Mouse (Mus musculus): ENCODE measurements around the gene Tsfm. TPM values are rescaled to one million over a fixed set of nuclear protein-coding genes. Genes with fewer than 3 reads are reported as not detected.

Gene Tsfm
- polyA plus RNA-seq, 1 experiment from 2014 or later, result 78.7 TPM

- Histone ChIP-seq H3K27ac (ENCODE audit: low read depth, low read length) (no peak overlapping the region), H3K36me3 (ENCODE audit: control insufficient read depth, insufficient read depth, low read length) (no peaks in the 10 kb centered on the region), H3K9me3 (ENCODE audit: control insufficient read depth, low read length) (no peaks in the 10 kb centered on the region), H3K4me2 (replicated peaks; ENCODE audit: low read depth, low read length) (no peak overlapping the region), H3K4me1 (replicated peaks; ENCODE audit: control insufficient read depth, insufficient read depth, low read length) (no peaks in the 10 kb centered on the region), H3K9ac (ENCODE audit: low read depth, low read length) (no peak overlapping the region), H3K4me3 (ENCODE audit: low read depth, low read length) (no peak overlapping the region), H3K27me3 (ENCODE audit: control insufficient read depth, insufficient read depth, low read length) (no peaks in the 10 kb centered on the region)
- ATAC-seq (ENCODE audit: low FRiP score) (no peak), DNase-seq (ENCODE audit: low spot score) (no peak)
- 88% methylated on average over 5 of the region's 5 CpGs for WGBS
These were observed 27.9 kb downstream of the Tsfm start for GRCm38 (mm10) chr10:127002765-127003164.

DNA sequence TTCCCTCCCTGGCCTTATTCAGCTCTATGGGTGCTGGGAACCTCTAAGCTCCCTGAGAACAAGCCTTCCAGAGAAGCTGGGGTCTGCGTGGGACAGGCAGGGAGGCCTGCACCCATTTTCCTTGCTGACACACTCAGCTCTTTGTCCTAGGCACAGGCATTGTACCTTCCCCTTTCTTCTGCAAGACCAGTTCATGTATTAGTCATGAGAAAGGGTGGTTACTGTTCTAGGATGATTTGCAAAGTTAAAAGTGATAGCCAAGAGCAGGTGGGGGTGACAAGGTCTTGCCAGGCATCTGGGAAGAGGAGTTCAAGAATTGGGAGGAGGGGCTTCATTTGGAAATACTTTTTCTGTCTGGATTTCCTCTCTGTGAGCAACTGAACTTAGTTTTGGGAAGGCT lies 28.6 kb downstream of the Tsfm start:
- Histone ChIP-seq H3K36me3 (ENCODE audit: control insufficient read depth, insufficient read depth, low read length) (no peaks in the 10 kb centered on the region), H3K4me2 (replicated peaks; ENCODE audit: low read depth, low read length) (no peak overlapping the region), H3K4me3 (ENCODE audit: low read depth, low read length) (no peak overlapping the region), H3K9ac (ENCODE audit: low read depth, low read length) (no peak overlapping the region), H3K4me1 (replicated peaks; ENCODE audit: control insufficient read depth, insufficient read depth, low read length) (no peaks in the 10 kb centered on the region), H3K27me3 (ENCODE audit: control insufficient read depth, insufficient read depth, low read length) (no peaks in the 10 kb centered on the region), H3K9me3 (ENCODE audit: control insufficient read depth, low read length) (no peaks in the 10 kb centered on the region), H3K27ac (ENCODE audit: low read depth, low read length) (no peak overlapping the region)
- 80% methylated on average over 1 of the region's 1 CpGs for WGBS
- no peak for DNase-seq (ENCODE audit: low spot score)
- no peak for ATAC-seq (ENCODE audit: low FRiP score)

GRCm38 (mm10) chr10:127001297-127001696 lies 29.3 kb downstream of the Tsfm start:
- H3K4me1 ChIP-seq (replicated peaks; ENCODE audit: control insufficient read depth, insufficient read depth, low read length), result no peaks in the 10 kb centered on the region
- DNase-seq (ENCODE audit: low spot score) (no peak), ATAC-seq (ENCODE audit: low FRiP score) (no peak)
- H3K27me3 ChIP-seq (ENCODE audit: control insufficient read depth, insufficient read depth, low read length), result no peaks in the 10 kb centered on the region
- H3K9me3 ChIP-seq (ENCODE audit: control insufficient read depth, low read length), result no peaks in the 10 kb centered on the region
- no peaks in the 10 kb centered on the region for H3K36me3 ChIP-seq (ENCODE audit: control insufficient read depth, insufficient read depth, low read length)
- no peak overlapping the region for H3K4me3 ChIP-seq (ENCODE audit: low read depth, low read length)
- 86% methylated on average over 9 of the region's 9 CpGs for whole genome bisulfite sequencing
- no peak overlapping the region for H3K4me2 ChIP-seq (replicated peaks; ENCODE audit: low read depth, low read length)
- H3K9ac ChIP-seq (ENCODE audit: low read depth, low read length), result no peak overlapping the region
- no peak overlapping the region for H3K27ac ChIP-seq (ENCODE audit: low read depth, low read length)

GRCm38 (mm10) chr10:127000529-127000928 lies 30.1 kb downstream of the Tsfm start, which contains the start of gene Avil:
Gene Avil, plus strand, starts transcription at chr10:127000709.
- H3K36me3 ChIP-seq (ENCODE audit: control insufficient read depth, insufficient read depth, low read length), result no peaks in the 10 kb centered on the region
- H3K9ac ChIP-seq (ENCODE audit: low read depth, low read length), result no peak within 1 kb of the TSS
- no peak within 1 kb of the TSS for H3K27ac ChIP-seq (ENCODE audit: low read depth, low read length)
- no peaks in the 10 kb centered on the region for H3K4me1 ChIP-seq (replicated peaks; ENCODE audit: control insufficient read depth, insufficient read depth, low read length)
- no peak within 1 kb of the TSS for H3K4me2 ChIP-seq (replicated peaks; ENCODE audit: low read depth, low read length)
- WGBS, result 90% methylated on average over 5 of the region's 5 CpGs
- H3K4me3 ChIP-seq (ENCODE audit: low read depth, low read length), result no peak within 1 kb of the TSS
- no peaks in the 10 kb centered on the region for H3K27me3 ChIP-seq (ENCODE audit: control insufficient read depth, insufficient read depth, low read length)
- DNase-seq (ENCODE audit: low spot score) (no peak), ATAC-seq (ENCODE audit: low FRiP score) (no peak)
- H3K9me3 ChIP-seq (ENCODE audit: control insufficient read depth, low read length), result no peaks in the 10 kb centered on the region

DNA sequence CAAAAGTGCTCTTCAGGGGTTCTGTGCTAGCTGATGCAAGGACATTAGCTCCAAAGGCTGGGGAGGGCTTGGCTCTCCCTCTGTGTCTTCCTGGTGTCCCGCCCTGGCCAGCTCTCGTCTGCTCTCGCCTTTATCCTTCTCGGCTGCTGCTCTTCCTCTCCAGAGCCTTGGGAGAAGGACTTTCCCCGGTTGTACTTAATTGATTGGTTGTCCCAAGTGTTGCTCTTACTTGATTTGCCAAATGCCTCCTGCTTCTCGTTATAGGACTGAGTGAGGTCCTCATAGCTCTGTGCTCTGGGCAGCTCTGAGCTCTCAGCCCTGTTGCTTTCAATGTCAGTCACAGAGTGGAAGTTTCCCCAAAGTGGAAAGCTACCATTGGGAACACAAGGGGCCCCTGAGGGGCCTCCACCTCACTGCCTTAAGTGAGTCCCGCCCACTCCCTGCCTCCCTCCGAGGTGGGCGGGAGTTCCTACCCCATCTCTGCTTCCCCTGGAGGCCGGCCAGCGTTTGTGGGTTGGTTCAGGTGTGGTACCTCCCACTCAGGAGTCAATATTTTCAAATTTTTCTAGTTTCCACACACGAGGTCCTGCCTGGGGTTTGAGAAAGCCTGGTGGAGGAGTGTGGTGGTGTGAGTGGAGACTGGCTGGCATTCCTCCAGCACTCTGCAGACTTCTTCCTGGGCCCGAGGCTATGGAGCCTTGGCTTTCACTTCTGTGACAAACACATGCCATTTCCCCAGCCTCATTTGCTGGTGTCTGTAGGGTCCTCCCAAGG lies 33.1 kb downstream of the Tsfm start:
- 0 out of 2 replicates have a peak, but pooled peaks cover 3% of the 10 kb centered on the region for H3K36me3 ChIP-seq (ENCODE audit: control insufficient read depth, insufficient read depth, low read length)
- H3K4me1 ChIP-seq (replicated peaks; ENCODE audit: control insufficient read depth, insufficient read depth, low read length), result no peaks in the 10 kb centered on the region
- DNase-seq (ENCODE audit: low spot score) (no peak), ATAC-seq (ENCODE audit: low FRiP score) (no peak)
- H3K27ac ChIP-seq (ENCODE audit: low read depth, low read length), result no peak overlapping the region
- 84% methylated on average over 13 of the region's 13 CpGs for WGBS
- no peak overlapping the region for H3K4me3 ChIP-seq (ENCODE audit: low read depth, low read length)
- H3K9ac ChIP-seq (ENCODE audit: low read depth, low read length), result no peak overlapping the region
- H3K9me3 ChIP-seq (ENCODE audit: control insufficient read depth, low read length), result no peaks in the 10 kb centered on the region
- H3K27me3 ChIP-seq (ENCODE audit: control insufficient read depth, insufficient read depth, low read length), result no peaks in the 10 kb centered on the region
- H3K4me2 ChIP-seq (replicated peaks; ENCODE audit: low read depth, low read length), result no peak overlapping the region

DNA sequence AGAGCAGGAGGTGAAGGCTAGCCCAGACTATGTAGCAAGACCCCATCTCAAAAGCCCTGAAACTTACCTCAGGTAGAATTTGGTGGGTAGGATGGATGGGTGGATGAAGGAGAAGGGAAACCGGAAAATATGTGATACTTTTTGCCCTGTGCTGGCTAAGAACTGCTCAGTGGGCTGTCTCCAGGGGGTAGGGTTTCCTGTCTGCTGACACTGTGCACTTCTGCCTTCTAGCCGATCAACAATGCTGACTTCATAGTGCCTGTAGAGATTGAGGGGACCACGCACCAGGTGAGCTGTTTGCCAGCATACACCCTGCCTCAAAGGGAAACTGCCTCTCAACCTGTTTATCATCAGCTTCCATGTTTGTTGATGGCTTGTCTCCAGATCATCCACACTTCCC lies 37.0 kb downstream of the Tsfm start:
- WGBS, result 86% methylated on average over 3 of the region's 3 CpGs
- no peak overlapping the region for H3K27ac ChIP-seq (ENCODE audit: low read depth, low read length)
- H3K9me3 ChIP-seq (ENCODE audit: control insufficient read depth, low read length), result no peaks in the 10 kb centered on the region
- H3K27me3 ChIP-seq (ENCODE audit: control insufficient read depth, insufficient read depth, low read length), result no peaks in the 10 kb centered on the region
- H3K4me1 ChIP-seq (replicated peaks; ENCODE audit: control insufficient read depth, insufficient read depth, low read length), result no peaks in the 10 kb centered on the region; the same call in 1 of the 2 replicates
- H3K9ac ChIP-seq (ENCODE audit: low read depth, low read length), result no peak overlapping the region
- no peak for DNase-seq (ENCODE audit: low spot score)
- no peak overlapping the region for H3K4me2 ChIP-seq (replicated peaks; ENCODE audit: low read depth, low read length)
- no peak for ATAC-seq (ENCODE audit: low FRiP score)
- no peak overlapping the region for H3K4me3 ChIP-seq (ENCODE audit: low read depth, low read length)
- 0 out of 2 replicates have a peak, but pooled peaks cover 3% of the 10 kb centered on the region for H3K36me3 ChIP-seq (ENCODE audit: control insufficient read depth, insufficient read depth, low read length)

GRCm38 (mm10) chr10:126991676-126992075 lies 39.0 kb downstream of the Tsfm start:
- no peaks in the 10 kb centered on the region for H3K9me3 ChIP-seq (ENCODE audit: control insufficient read depth, low read length)
- 0 out of 2 replicates have a peak, but pooled peaks cover 3% of the 10 kb centered on the region for H3K36me3 ChIP-seq (ENCODE audit: control insufficient read depth, insufficient read depth, low read length)
- no peak overlapping the region for H3K4me2 ChIP-seq (replicated peaks; ENCODE audit: low read depth, low read length)
- ATAC-seq (ENCODE audit: low FRiP score) (no peak), DNase-seq (ENCODE audit: low spot score) (no peak)
- WGBS, result 68% methylated on average over 3 of the region's 3 CpGs
- H3K27ac ChIP-seq (ENCODE audit: low read depth, low read length), result no peak overlapping the region
- no peak overlapping the region for H3K9ac ChIP-seq (ENCODE audit: low read depth, low read length)
- H3K4me3 ChIP-seq (ENCODE audit: low read depth, low read length), result no peak overlapping the region
- H3K4me1 ChIP-seq (replicated peaks; ENCODE audit: control insufficient read depth, insufficient read depth, low read length), result no peaks in the 10 kb centered on the region; the same call in 1 of the 2 replicates
- no peaks in the 10 kb centered on the region for H3K27me3 ChIP-seq (ENCODE audit: control insufficient read depth, insufficient read depth, low read length)

- 0 out of 2 replicates have a peak, but pooled peaks cover 3% of the 10 kb centered on the region for H3K36me3 ChIP-seq (ENCODE audit: control insufficient read depth, insufficient read depth, low read length)
- no peak overlapping the region for H3K9ac ChIP-seq (ENCODE audit: low read depth, low read length)
- peak; percentile 78 for ATAC-seq (ENCODE audit: low FRiP score)
- H3K27me3 ChIP-seq (ENCODE audit: control insufficient read depth, insufficient read depth, low read length), result no peaks in the 10 kb centered on the region
- H3K27ac ChIP-seq (ENCODE audit: low read depth, low read length), result no peak overlapping the region
- H3K4me3 ChIP-seq (ENCODE audit: low read depth, low read length), result no peak overlapping the region
- no peak overlapping the region for H3K4me2 ChIP-seq (replicated peaks; ENCODE audit: low read depth, low read length)
- no peaks in the 10 kb centered on the region; the same call in 1 of the 2 replicates for H3K4me1 ChIP-seq (replicated peaks; ENCODE audit: control insufficient read depth, insufficient read depth, low read length)
- 66% methylated on average over 7 of the region's 7 CpGs for WGBS
- no peaks in the 10 kb centered on the region for H3K9me3 ChIP-seq (ENCODE audit: control insufficient read depth, low read length)
- DNase-seq (ENCODE audit: low spot score), result peak; percentile 91
These were observed 40.2 kb downstream of the Tsfm start for GRCm38 (mm10) chr10:126990313-126991056.

Data from hindbrain, embryonic 11.5 days (tissue).